Mouse (Mus musculus) bone marrow macrophage, adult 2 months (primary cell): Measurements from ENCODE around the gene Pgm1.

Experiments
- CTCF ChIP-seq: IDR thresholded peaks from 2 replicates; pipeline ENCODE4 v1.5.1; 2012; ENCODE audit warnings: low read depth, mild to moderate bottlenecking, low read length, moderate library complexity
- POLR2A ChIP-seq: IDR thresholded peaks from 2 replicates; pipeline ENCODE4 v1.6.1; 2012; ENCODE audit warnings: mild to moderate bottlenecking, low read depth, low read length, borderline replicate concordance

GRCm38 (mm10) chr4:100032608-100033007 is 103.4 kb downstream of the Pgm1 start:
- TF ChIP-seq CTCF, result no peak
- TF ChIP-seq POLR2A, result no peak
